ENCODE assay signal across 8 mouse cellular contexts in genomic region chr4:137308377-137308776, GRCm38 (mm10). TPM values are rescaled to one million over a fixed set of nuclear protein-coding genes. Genes with fewer than 3 reads are reported as not detected.
DNase-seq lines count a peak whose midpoint lies in the region; TF ChIP-seq lines count a peak whose summit lies in the region.

No protein-coding gene starts in this region.

- no peak overlapping the region for H3K27ac ChIP-seq in layer of hippocampus, adult 2 months

- DNase-seq in adrenal gland, postnatal 14 days, result peak; percentile 43
- DNase-seq in adrenal gland, postnatal 4 days (ENCODE audit: low spot score in 2 of 2), result no peak
- peak in 1 of 2 experiments; percentile 50 for DNase-seq in layer of hippocampus, adult 2 months (ENCODE audit: low spot score in 2 of 2)
- DNase-seq in layer of hippocampus, adult 9-11 months, result no peak
- peak; percentile 48 for DNase-seq in ES-CJ7 (ENCODE audit: low read depth, low spot score)
- DNase-seq in cerebellum, postnatal 25 days, result peak; percentile 53 to 54
- peak; percentile 48 for DNase-seq in lung, postnatal 25 days (ENCODE audit: low spot score)
- DNase-seq in spleen, postnatal 36 days (ENCODE audit: low spot score in 2 of 2), result no peak

- no peak overlapping the region for H3K4me3 ChIP-seq in layer of hippocampus, adult 2 months

- peak; percentile 89 for TF ChIP-seq CTCF in layer of hippocampus, adult 2 months (conservative IDR thresholded peaks at IDR 0.05)

RNA-seq across cellular contexts. Expression of gene Wnt4, which starts 31.1 kb away (rescaled TPM):
- total RNA-seq in adrenal gland, postnatal 14 days (2021), result 46.2 and 51.3 TPM in 2 replicates
- 10 to 100 TPM; 68.5 to 70.1 TPM for total RNA-seq in adrenal gland, postnatal 4 days (2021)
- 1 to 10 TPM; 5.2 to 6.6 TPM for total RNA-seq in layer of hippocampus, adult 2 months (2021)

RNA-seq across cellular contexts. Expression of gene Cdc42, which starts 49.1 kb away (rescaled TPM):
- total RNA-seq in adrenal gland, postnatal 14 days (2021), result 355 and 372 TPM in 2 replicates
- total RNA-seq in adrenal gland, postnatal 4 days (2021), result 100 to 1,000 TPM; 407 to 413 TPM
- total RNA-seq in layer of hippocampus, adult 2 months (2021), result 100 to 1,000 TPM; 300 to 303 TPM

Comparison
In these comparisons a context has a peak if more than half of its experiments do, and no peak if none do; other contexts are left out.
1. DNase-seq: peak in adrenal gland, postnatal 14 days (single experiment), ES-CJ7 (single experiment), cerebellum, postnatal 25 days (2 of 2) and lung, postnatal 25 days (single experiment); none in adrenal gland, postnatal 4 days (0 of 2), layer of hippocampus, adult 9-11 months (single experiment) and spleen, postnatal 36 days (0 of 2).